13 mouse cellular contexts compared by ENCODE assay signal in the genomic region with DNA sequence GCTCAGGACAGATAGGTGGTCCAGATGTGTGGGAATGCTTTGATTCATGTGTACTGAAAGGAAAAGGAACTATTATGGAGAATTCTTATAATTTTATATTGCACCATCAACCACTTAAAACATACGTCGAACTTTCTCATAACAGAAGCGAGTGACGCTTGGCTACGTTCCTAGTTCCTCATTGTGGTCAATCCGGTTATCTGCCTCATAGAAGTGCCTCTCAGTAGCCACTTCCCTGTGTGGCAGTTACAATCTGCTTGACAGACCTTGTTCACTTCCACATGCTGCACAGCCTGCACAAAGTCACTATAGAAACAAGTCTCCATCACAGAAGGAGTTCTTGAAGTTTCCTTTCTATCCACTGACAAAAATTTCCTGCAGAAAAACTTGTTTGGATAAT. TPM values are rescaled to one million over a fixed set of nuclear protein-coding genes. Genes with fewer than 3 reads are reported as not detected.
DNase-seq lines count a peak whose midpoint lies in the region; ATAC-seq and TF ChIP-seq lines count a peak whose summit lies in the region.
"Had no signal": no experiment of that assay in that cellular context is flagged by ENCODE, and none has a peak within 500 bp of the region (broad histone marks: within the 10 kb centered on the region; RNA-seq: fewer than 3 reads in every experiment).

No protein-coding gene starts in this region.

- TF ChIP-seq CTCF in lung, postnatal 0 days (IDR thresholded peaks at IDR 0.05) = no peak

- no peaks in the 10 kb centered on the region for H3K4me1 ChIP-seq in lung, postnatal 0 days (ENCODE audit: insufficient read depth, low read depth, low read length)
- H3K4me1 ChIP-seq in intestine, embryonic 15.5 days (replicated peaks) = no peaks in the 10 kb centered on the region
- H3K4me1 ChIP-seq: heart, embryonic 15.5 days had no signal

- DNase-seq in kidney, adult 9 months = peak; percentile 10
- no peak for DNase-seq in kidney, postnatal 14 days
- DNase-seq in lung, postnatal 0 days (ENCODE audit: low spot score) = peak; percentile 77
- peak; percentile 1 for DNase-seq in spleen, adult 12 weeks (ENCODE audit: low spot score)
- no peak for DNase-seq in embryo, embryonic 10 days (ENCODE audit: low spot score)
- no peak for DNase-seq in c-Kit-positive CD71-positive TER-119-positive erythroid progenitor cells, embryonic 14.5 days (ENCODE audit: low spot score)
- DNase-seq: embryo, embryonic 11 days had no signal

- no peak overlapping the region for H3K4me2 ChIP-seq in lung, postnatal 0 days (replicated peaks; ENCODE audit: low read depth, low read length)
- H3K4me2 ChIP-seq in intestine, embryonic 15.5 days (replicated peaks) = no peak overlapping the region
- H3K4me2 ChIP-seq: heart, embryonic 15.5 days; midbrain, embryonic 12.5 days had no signal

- no peaks in the 10 kb centered on the region for H3K9me3 ChIP-seq in lung, postnatal 0 days (ENCODE audit: low read length)
- no peaks in the 10 kb centered on the region for H3K9me3 ChIP-seq in intestine, embryonic 15.5 days
- H3K9me3 ChIP-seq: heart, embryonic 15.5 days; midbrain, embryonic 12.5 days had no signal

- no peak overlapping the region for H3K27ac ChIP-seq in lung, postnatal 0 days (ENCODE audit: low read length)
- H3K27ac ChIP-seq in intestine, embryonic 15.5 days = no peak overlapping the region
- H3K27ac ChIP-seq: heart, embryonic 15.5 days; midbrain, embryonic 12.5 days had no signal

- no peak overlapping the region for H3K9ac ChIP-seq in lung, postnatal 0 days (replicated peaks; ENCODE audit: low read depth)
- no peak overlapping the region for H3K9ac ChIP-seq in intestine, embryonic 15.5 days
- H3K9ac ChIP-seq: heart, embryonic 15.5 days; midbrain, embryonic 12.5 days had no signal

- ATAC-seq in common myeloid progenitor, adult 5-6 weeks (replicated peaks; ENCODE audit: low read depth, poor library complexity, severe bottlenecking) = peak; percentile 100
- peak; percentile 72 for ATAC-seq in lung, postnatal 0 days
- no peak for ATAC-seq in intestine, embryonic 15.5 days
- ATAC-seq: forebrain, embryonic 14.5 days had no signal

- 27% methylated on average over 6 of the region's 6 CpGs for WGBS in lung, postnatal 0 days
- WGBS in intestine, embryonic 15.5 days = 76% methylated on average over 6 of the region's 6 CpGs

- no peaks in the 10 kb centered on the region for H3K27me3 ChIP-seq in lung, postnatal 0 days (replicated peaks; ENCODE audit: insufficient read depth, low read length)
- no peaks in the 10 kb centered on the region for H3K27me3 ChIP-seq in intestine, embryonic 15.5 days (replicated peaks)
- H3K27me3 ChIP-seq: heart, embryonic 15.5 days; midbrain, embryonic 12.5 days had no signal

- no peak overlapping the region for H3K4me3 ChIP-seq in lung, postnatal 0 days (ENCODE audit: low read depth, low read length)
- H3K4me3 ChIP-seq in intestine, embryonic 15.5 days (replicated peaks) = no peak overlapping the region
- H3K4me3 ChIP-seq: heart, embryonic 15.5 days; midbrain, embryonic 12.5 days had no signal

- H3K36me3 ChIP-seq in lung, postnatal 0 days (ENCODE audit: insufficient read depth, low read length) = no peaks in the 10 kb centered on the region
- no peaks in the 10 kb centered on the region for H3K36me3 ChIP-seq in intestine, embryonic 15.5 days
- H3K36me3 ChIP-seq: heart, embryonic 15.5 days; midbrain, embryonic 12.5 days had no signal

- peak; percentile 57 for TF ChIP-seq EP300 in lung, postnatal 0 days (IDR thresholded peaks at IDR 0.05)

RNA-seq across cellular contexts. Expression of gene Htr7, which starts 51.0 kb away (rescaled TPM):
- not detected in 2 replicates for total RNA-seq in common myeloid progenitor, adult 5-6 weeks (2017)
- not detected in 2 replicates for polyA plus RNA-seq in lung, postnatal 0 days (2015; fragmentation: Nextera tagmentation; extraction: Ambion mirVana)
- 0.06 TPM in 1 of 2 replicates, not detected in the other for polyA plus RNA-seq in intestine, embryonic 15.5 days (2015; fragmentation: Nextera tagmentation; extraction: Ambion mirVana)
- polyA plus RNA-seq: stomach, embryonic 14.5 days had no signal

Comparison
In these comparisons a context has a peak if more than half of its experiments do, and no peak if none do; other contexts are left out.
1. DNase-seq: peak in kidney, adult 9 months (single experiment), lung, postnatal 0 days (single experiment) and spleen, adult 12 weeks (single experiment); none in kidney, postnatal 14 days (single experiment), embryo, embryonic 10 days (single experiment) and c-Kit-positive CD71-positive TER-119-positive erythroid progenitor cells, embryonic 14.5 days (single experiment).